Mouse (Mus musculus) heart, embryonic 11.5 days (tissue): ENCODE measurements at regions not wholly inside any gene's neighbourhood (a gene's known extent, or its start where the extent isn't known, plus 50 kb on each side); places are given as distances from the start of the nearest gene placed in this dataset.
"Not testable (repeated sequence)": the region's sequence is repeated elsewhere in the genome, so short reads cannot be mapped to it uniquely, and the experiment has no call there.

Experiments used
- ATAC-seq: fragments of 200-750 bp; cut with Nextera tagmentation; replicated peaks from 2 replicates; pipeline ENCODE4 v1.8.0; 2017; ENCODE audit warnings: moderate library complexity; ENCODE audit not compliant: insufficient number of reproducible peaks, low FRiP score, low TSS enrichment
- H3K27ac ChIP-seq: fragments of 300-500 bp; sonication (generic); 2 replicates; pipeline ENCODE4 v1.5.1; 2014; ENCODE audit warnings: mild to moderate bottlenecking, low read depth, low read length
- H3K27me3 ChIP-seq: fragments of 300-500 bp; sonication (generic); 2 replicates; pipeline ENCODE4 v1.6.1; 2014; ENCODE audit warnings: mild to moderate bottlenecking, low read length, mixed read lengths; ENCODE audit not compliant: control insufficient read depth, insufficient read depth
- H3K36me3 ChIP-seq: fragments of 300-500 bp; sonication (generic); 2 replicates; pipeline ENCODE4 v1.6.1; 2014; ENCODE audit warnings: mild to moderate bottlenecking, low read length, moderate library complexity, mixed read lengths; ENCODE audit not compliant: control insufficient read depth, insufficient read depth
- H3K4me1 ChIP-seq: fragments of 300-500 bp; sonication (generic); 2 replicates; pipeline ENCODE4 v1.6.1; 2014; ENCODE audit warnings: low read length; ENCODE audit not compliant: control insufficient read depth, insufficient read depth
- H3K4me2 ChIP-seq: fragments of 300-500 bp; sonication (generic); 2 replicates; pipeline ENCODE4 v1.6.1; 2014; ENCODE audit warnings: mild to moderate bottlenecking, moderate library complexity
- H3K4me3 ChIP-seq: fragments of 300-500 bp; sonication (generic); 2 replicates; pipeline ENCODE4 v1.5.1; 2014; ENCODE audit warnings: low read depth, low read length
- H3K9ac ChIP-seq: fragments of 300-500 bp; sonication (generic); 2 replicates; pipeline ENCODE4 v1.6.1; 2014; ENCODE audit warnings: mild to moderate bottlenecking, low read depth, low read length, moderate library complexity
- H3K9me3 ChIP-seq: fragments of 300-500 bp; sonication (generic); replicated peaks from 2 replicates; pipeline ENCODE4 v1.6.1; 2016; ENCODE audit warnings: low read length; ENCODE audit not compliant: control insufficient read depth
- WGBS: fragments of 180-500 bp; shearing (Covaris S2); extraction: QIAGEN DNeasy Blood & Tissue Kit; methylation state at CpG from one replicate; pipeline ENCODE4 v1.1.7; 2014; ENCODE audit not compliant: insufficient replicate concordance; 5-methylcytosine and 5-hydroxymethylcytosine counted together

DNA sequence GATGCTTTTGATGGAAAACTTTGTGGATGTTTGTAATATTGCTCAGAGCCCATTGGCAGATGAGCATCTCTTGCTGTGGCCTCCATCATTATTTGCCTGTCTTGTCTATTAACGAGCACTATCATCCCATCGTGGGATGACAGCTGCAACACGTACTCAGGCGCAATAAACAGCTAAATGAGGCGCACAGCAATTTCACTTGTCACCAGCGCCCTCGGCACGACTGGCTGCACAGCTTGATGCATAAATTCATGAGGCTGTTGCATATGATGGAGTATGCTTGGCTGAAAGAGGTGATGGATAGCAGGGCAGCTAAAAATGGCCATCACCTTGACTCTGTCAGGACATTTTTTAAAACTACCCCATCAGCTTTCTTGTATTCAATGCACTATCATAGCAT lies 853.1 kb upstream of the Pou3f2 start:
- Histone ChIP-seq H3K4me1 (no peaks in the 10 kb centered on the region), H3K27ac (no peak overlapping the region), H3K4me3 (no peak overlapping the region), H3K9me3 (no peaks in the 10 kb centered on the region), H3K36me3 (no peaks in the 10 kb centered on the region), H3K27me3 (no peaks in the 10 kb centered on the region), H3K9ac (no peak overlapping the region), H3K4me2 (no peak overlapping the region)
- ATAC-seq = no peak
- 77% methylated on average over 8 of the region's 8 CpGs for WGBS

DNA sequence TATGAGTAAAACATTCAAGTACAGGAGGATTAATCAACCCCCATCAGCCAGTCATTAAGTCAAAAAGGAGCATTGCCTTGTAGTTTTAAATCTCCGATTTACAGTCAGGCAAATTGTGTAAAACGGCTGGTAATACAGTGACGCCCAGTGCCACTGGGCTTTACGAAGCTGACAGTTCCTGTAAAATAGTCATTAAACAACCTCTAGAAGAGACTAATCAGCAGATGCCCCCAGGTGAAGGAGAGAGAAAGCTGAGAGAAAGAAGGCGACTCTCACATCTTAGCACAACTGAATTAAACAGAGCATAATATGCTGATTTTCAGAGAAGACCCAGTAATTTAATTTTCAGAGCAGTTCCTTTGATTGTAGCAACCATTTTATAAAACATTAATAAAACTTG lies 850.3 kb upstream of the Pou3f2 start:
- Histone ChIP-seq H3K36me3 (no peaks in the 10 kb centered on the region), H3K4me3 (no peak overlapping the region), H3K4me2 (no peak overlapping the region), H3K27ac (no peak overlapping the region), H3K4me1 (no peaks in the 10 kb centered on the region), H3K9ac (no peak overlapping the region), H3K9me3 (no peaks in the 10 kb centered on the region), H3K27me3 (no peaks in the 10 kb centered on the region)
- no peak for ATAC-seq
- 77% methylated on average over 5 of the region's 5 CpGs for WGBS

DNA sequence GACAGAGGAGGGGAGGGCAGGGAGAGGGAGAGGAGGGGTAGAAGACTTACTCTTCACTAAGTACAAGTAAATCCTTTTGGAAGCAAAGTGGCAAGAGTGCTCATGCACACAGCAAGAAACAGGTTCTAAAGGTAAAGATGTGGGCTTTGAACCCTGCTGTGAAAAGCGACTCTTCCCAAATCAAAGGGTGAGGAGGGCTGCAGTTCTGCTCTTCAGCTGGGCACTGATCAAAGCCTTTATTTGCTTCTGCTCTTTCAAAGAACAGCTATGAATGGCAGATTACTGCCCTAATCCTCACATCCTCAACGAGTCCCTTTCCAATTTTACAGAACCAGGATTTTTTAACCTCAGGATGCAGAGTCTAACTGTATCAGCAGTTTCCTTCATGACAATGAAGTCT lies 812.5 kb upstream of the Pou3f2 start:
- no peaks in the 10 kb centered on the region for H3K36me3 ChIP-seq
- ATAC-seq = no peak
- no peaks in the 10 kb centered on the region for H3K27me3 ChIP-seq
- no peak overlapping the region for H3K27ac ChIP-seq
- H3K9ac ChIP-seq = no peak overlapping the region
- WGBS = 14% methylated on average over 2 of the region's 2 CpGs
- H3K4me1 ChIP-seq = no peaks in the 10 kb centered on the region
- H3K4me3 ChIP-seq = no peak overlapping the region
- H3K9me3 ChIP-seq = no peaks in the 10 kb centered on the region
- H3K4me2 ChIP-seq = no peak overlapping the region

DNA sequence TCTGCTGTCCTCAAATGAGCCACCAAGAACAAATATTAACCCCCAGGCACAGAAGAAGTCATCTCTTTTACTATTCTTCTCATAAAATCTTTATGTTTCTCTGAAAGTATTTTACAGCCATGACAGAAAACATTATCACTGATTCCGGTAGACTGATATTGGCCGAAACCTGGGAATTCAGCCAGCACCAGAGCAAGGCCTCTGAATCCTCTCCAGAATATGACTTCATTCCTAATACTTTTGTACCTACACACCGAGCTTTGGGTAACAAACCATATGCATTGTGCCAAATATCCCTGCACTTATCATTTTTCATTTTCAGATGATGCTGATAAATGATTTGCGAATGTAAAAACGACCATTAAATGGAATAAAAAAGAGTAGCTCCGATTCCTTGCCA lies 791.9 kb upstream of the Pou3f2 start:
- Histone ChIP-seq H3K9me3 (no peaks in the 10 kb centered on the region), H3K4me1 (no peaks in the 10 kb centered on the region), H3K36me3 (no peaks in the 10 kb centered on the region), H3K27me3 (no peaks in the 10 kb centered on the region), H3K4me2 (no peak overlapping the region), H3K9ac (no peak overlapping the region), H3K4me3 (no peak overlapping the region), H3K27ac (no peak overlapping the region)
- ATAC-seq = no peak
- WGBS = 76% methylated on average over 6 of the region's 6 CpGs

DNA sequence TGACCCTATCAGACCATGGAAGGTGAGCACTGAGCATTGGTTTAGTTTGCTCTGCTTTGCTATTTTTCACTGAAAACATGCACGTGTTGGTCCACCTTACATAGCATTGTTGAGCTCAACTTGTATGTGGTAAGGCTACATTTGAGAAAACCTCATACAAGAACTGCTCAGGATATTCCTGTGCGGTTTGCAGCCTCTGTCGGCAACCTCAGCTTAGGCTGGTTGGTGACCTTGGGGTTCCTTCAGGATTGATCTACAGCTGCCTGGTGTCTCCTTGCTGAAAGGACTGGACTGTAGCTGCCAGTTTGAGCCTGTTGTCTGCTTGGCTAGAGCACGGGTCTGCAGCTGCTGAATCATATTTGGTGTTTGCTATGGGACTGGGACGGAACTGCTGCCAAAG lies 787.0 kb upstream of the Pou3f2 start:
- WGBS = 73% methylated on average over 5 of the region's 5 CpGs
- ATAC-seq = no peak
- H3K4me2 ChIP-seq = no peak overlapping the region
- no peaks in the 10 kb centered on the region for H3K36me3 ChIP-seq
- H3K4me1 ChIP-seq = no peaks in the 10 kb centered on the region
- no peaks in the 10 kb centered on the region for H3K9me3 ChIP-seq
- H3K27ac ChIP-seq = no peak overlapping the region
- no peak overlapping the region for H3K9ac ChIP-seq
- no peaks in the 10 kb centered on the region for H3K27me3 ChIP-seq
- H3K4me3 ChIP-seq = no peak overlapping the region

DNA sequence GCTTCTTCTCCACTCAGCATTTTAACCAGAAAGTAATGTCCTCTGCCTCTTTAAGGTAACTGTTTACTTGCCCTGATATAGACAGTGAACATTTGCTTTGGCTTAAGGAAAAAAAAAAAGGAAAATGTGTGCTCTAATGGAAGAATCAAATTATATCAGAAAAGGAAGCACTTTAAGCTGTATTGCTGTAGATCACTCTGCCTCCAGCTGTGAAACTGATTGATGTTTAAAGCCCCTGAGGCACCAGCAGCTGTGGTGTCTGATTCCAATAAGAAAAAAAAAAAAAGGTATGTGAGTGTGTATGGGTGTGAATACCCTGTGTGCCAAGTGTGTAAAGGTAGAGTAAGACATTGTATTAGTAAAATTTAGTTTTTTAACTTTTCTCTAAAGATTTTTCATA lies 783.8 kb upstream of the Pou3f2 start:
- Histone ChIP-seq H3K4me3 (no peak overlapping the region), H3K36me3 (no peaks in the 10 kb centered on the region), H3K27me3 (no peaks in the 10 kb centered on the region), H3K9ac (no peak overlapping the region), H3K9me3 (no peaks in the 10 kb centered on the region), H3K27ac (no peak overlapping the region), H3K4me1 (no peaks in the 10 kb centered on the region), H3K4me2 (no peak overlapping the region)
- no peak for ATAC-seq

DNA sequence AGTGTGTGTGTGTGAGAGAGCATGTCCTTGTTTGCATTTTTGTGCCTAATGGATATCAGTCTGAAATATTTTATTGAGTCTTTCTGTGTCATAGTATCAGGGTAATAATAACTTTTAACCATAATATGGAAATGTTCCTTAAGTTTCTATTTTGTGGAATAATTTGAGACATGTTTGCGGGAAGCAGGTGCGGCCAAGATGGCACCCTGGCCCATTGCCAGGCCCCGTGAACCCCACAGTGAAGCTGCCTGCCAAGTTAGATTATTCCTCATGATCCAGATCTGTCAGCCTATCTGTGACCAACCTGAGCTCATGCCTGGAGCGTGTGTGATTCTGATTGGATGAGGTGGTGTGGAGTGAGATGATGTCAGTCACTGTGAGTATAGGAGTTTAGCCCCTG lies 772.2 kb upstream of the Pou3f2 start:
- Histone ChIP-seq H3K9me3 (no peaks in the 10 kb centered on the region), H3K27ac (no peak overlapping the region), H3K9ac (no peak overlapping the region), H3K4me3 (no peak overlapping the region), H3K27me3 (no peaks in the 10 kb centered on the region), H3K4me2 (no peak overlapping the region), H3K4me1 (no peaks in the 10 kb centered on the region), H3K36me3 (no peaks in the 10 kb centered on the region)
- no peak for ATAC-seq
- 81% methylated on average over 4 of the region's 4 CpGs for WGBS

DNA sequence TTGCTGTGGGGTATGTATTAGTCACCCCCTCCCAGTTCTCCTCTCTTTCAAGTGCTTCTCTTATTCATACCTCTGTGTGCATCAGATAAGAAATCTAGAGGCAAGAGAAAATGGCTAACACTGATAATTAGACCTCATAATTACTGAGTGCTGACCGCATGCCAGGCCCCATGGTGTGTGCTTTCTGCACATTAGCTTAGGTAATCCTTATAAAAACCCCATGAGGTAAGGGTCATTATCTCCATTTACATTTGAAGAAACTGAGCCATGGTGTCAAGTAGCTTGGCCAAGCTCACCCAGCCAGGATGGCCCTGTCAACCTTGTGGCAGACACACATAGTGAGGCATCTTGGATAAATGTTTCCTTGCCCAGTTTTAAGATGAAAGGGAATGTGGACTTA lies 746.8 kb upstream of the Pou3f2 start:
- Histone ChIP-seq H3K27ac (no peak overlapping the region), H3K27me3 (no peaks in the 10 kb centered on the region), H3K9ac (no peak overlapping the region), H3K4me2 (no peak overlapping the region), H3K9me3 (no peaks in the 10 kb centered on the region), H3K36me3 (no peaks in the 10 kb centered on the region), H3K4me1 (no peaks in the 10 kb centered on the region), H3K4me3 (no peak overlapping the region)
- 50% methylated on average over 1 of the region's 1 CpGs for WGBS
- ATAC-seq = no peak

DNA sequence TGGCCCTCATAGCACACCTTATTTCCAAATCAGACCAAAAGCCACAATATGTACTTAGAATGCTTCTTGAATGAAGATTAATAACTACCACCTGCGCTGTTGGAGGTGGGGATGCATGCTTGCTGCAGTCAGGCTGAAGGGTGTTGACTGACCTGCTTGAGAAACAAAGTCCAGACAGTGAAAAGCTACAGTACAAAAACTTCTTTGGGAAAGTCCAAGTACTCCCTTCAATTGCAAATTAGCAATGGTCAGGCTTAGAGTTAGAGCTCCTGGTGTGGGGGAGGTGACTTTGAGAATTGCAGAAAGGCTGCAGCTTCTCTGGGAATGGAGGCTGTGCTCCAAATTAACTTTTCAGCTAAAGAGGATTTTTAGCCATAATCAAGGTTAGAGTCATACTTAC lies 706.6 kb upstream of the Pou3f2 start:
- WGBS = 86% methylated on average over 1 of the region's 1 CpGs
- not testable (repeated sequence) for H3K4me2 ChIP-seq, H3K27ac ChIP-seq, ATAC-seq, H3K4me3 ChIP-seq, H3K36me3 ChIP-seq, H3K4me1 ChIP-seq, H3K9me3 ChIP-seq, H3K9ac ChIP-seq, H3K27me3 ChIP-seq
